In the genomic region with DNA sequence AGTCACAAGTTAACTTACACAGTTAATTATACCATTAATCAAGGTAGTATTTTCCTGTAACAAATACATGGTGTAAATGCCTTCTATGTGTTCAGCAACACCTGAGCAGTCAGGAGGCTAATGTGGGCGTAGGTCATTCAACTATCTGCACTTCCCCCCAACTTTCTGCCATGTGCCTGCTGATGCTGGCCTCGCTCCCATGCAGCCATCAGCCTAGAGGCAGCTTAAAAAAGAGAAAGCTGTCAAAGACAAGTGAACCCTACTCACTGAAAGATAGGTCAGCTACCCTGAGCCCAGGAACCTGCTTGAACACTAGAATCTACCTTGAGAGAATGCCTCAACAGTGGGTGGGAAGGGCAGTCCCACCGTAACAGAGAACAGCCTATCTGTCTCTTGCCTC, we compare ENCODE assay signal across 20 mouse cellular contexts.
DNase-seq lines count a peak whose midpoint lies in the region; ATAC-seq and TF ChIP-seq lines count a peak whose summit lies in the region.
"Had no signal": no experiment of that assay in that cellular context is flagged by ENCODE, and none has a peak within 500 bp of the region (broad histone marks: within the 10 kb centered on the region; RNA-seq: fewer than 3 reads in every experiment).

No protein-coding gene starts in this region.

- TF ChIP-seq CTCF in gastrocnemius, adult 2 months (IDR thresholded peaks at IDR 0.05) = no peak
- no peak for TF ChIP-seq CTCF in midbrain, postnatal 0 days (IDR thresholded peaks at IDR 0.05)

- WGBS in intestine, embryonic 15.5 days = 93% methylated on average over 3 of the region's 3 CpGs
- WGBS in intestine, embryonic 16.5 days = 90% methylated on average over 3 of the region's 3 CpGs
- WGBS in stomach, embryonic 16.5 days = 86% methylated on average over 3 of the region's 3 CpGs
- WGBS in forebrain, embryonic 10.5 days = 91% methylated on average over 3 of the region's 3 CpGs
- WGBS in midbrain, postnatal 0 days = 88% methylated on average over 3 of the region's 3 CpGs

- ATAC-seq in intestine, embryonic 15.5 days = peak; percentile 48
- no peak; the same call in 1 of the 2 replicates for ATAC-seq in intestine, embryonic 16.5 days
- peak; percentile 45; the same call in 1 of the 2 replicates for ATAC-seq in stomach, embryonic 16.5 days (ENCODE audit: insufficient read depth, low FRiP score)
- no peak for ATAC-seq in midbrain, postnatal 0 days (ENCODE audit: low FRiP score)
- ATAC-seq: activated CD4-positive, CD25-positive, alpha-beta regulatory T cell, adult 4 months; forebrain, embryonic 15.5 days; Patski had no signal

- H3K4me2 ChIP-seq in intestine, embryonic 15.5 days (replicated peaks) = no peak overlapping the region
- no peak overlapping the region for H3K4me2 ChIP-seq in intestine, embryonic 16.5 days (ENCODE audit: low read depth, low read length)
- no peak overlapping the region for H3K4me2 ChIP-seq in stomach, embryonic 16.5 days (ENCODE audit: low read depth, low read length)
- H3K4me2 ChIP-seq in midbrain, postnatal 0 days (ENCODE audit: low read depth, low read length, poor library complexity, severe bottlenecking) = no peak overlapping the region
- H3K4me2 ChIP-seq: embryonic facial prominence, embryonic 15.5 days; forebrain, embryonic 15.5 days; hindbrain, embryonic 15.5 days had no signal

- no peaks in the 10 kb centered on the region for H3K27me3 ChIP-seq in intestine, embryonic 15.5 days (replicated peaks)
- no peaks in the 10 kb centered on the region for H3K27me3 ChIP-seq in intestine, embryonic 16.5 days (replicated peaks; ENCODE audit: control insufficient read depth, insufficient read depth, low read length)
- H3K27me3 ChIP-seq in stomach, embryonic 16.5 days (ENCODE audit: control insufficient read depth, insufficient read depth, low read length) = no peaks in the 10 kb centered on the region
- no peaks in the 10 kb centered on the region for H3K27me3 ChIP-seq in forebrain, embryonic 10.5 days (ENCODE audit: poor library complexity, severe bottlenecking)
- H3K27me3 ChIP-seq in midbrain, postnatal 0 days (ENCODE audit: insufficient read depth, low read length) = no peaks in the 10 kb centered on the region
- H3K27me3 ChIP-seq: embryonic facial prominence, embryonic 15.5 days; forebrain, embryonic 15.5 days; hindbrain, embryonic 15.5 days; Patski had no signal

- H3K9ac ChIP-seq in intestine, embryonic 15.5 days = no peak overlapping the region
- no peak overlapping the region for H3K9ac ChIP-seq in intestine, embryonic 16.5 days (ENCODE audit: low read depth, low read length)
- no peak overlapping the region for H3K9ac ChIP-seq in stomach, embryonic 16.5 days (ENCODE audit: low read length)
- no peak overlapping the region for H3K9ac ChIP-seq in midbrain, postnatal 0 days (replicated peaks; ENCODE audit: low read length, poor library complexity, severe bottlenecking)
- H3K9ac ChIP-seq: embryonic facial prominence, embryonic 15.5 days; forebrain, embryonic 15.5 days; hindbrain, embryonic 15.5 days had no signal

- no peaks in the 10 kb centered on the region for H3K36me3 ChIP-seq in intestine, embryonic 15.5 days
- no peaks in the 10 kb centered on the region for H3K36me3 ChIP-seq in intestine, embryonic 16.5 days (ENCODE audit: control insufficient read depth, insufficient read depth, low read length)
- H3K36me3 ChIP-seq in stomach, embryonic 16.5 days (ENCODE audit: control insufficient read depth, insufficient read depth, low read length) = no peaks in the 10 kb centered on the region
- H3K36me3 ChIP-seq in forebrain, embryonic 10.5 days (replicated peaks) = peaks cover 7% of the 10 kb centered on the region; the same call in 1 of the 2 replicates
- H3K36me3 ChIP-seq in midbrain, postnatal 0 days (ENCODE audit: insufficient read depth, low read length) = no peaks in the 10 kb centered on the region
- H3K36me3 ChIP-seq: embryonic facial prominence, embryonic 15.5 days; forebrain, embryonic 15.5 days; heart, embryonic 10.5 days; hindbrain, embryonic 15.5 days had no signal

- peaks cover 12% of the 10 kb centered on the region; the same call in 1 of the 2 replicates for H3K4me1 ChIP-seq in intestine, embryonic 15.5 days (replicated peaks)
- peaks cover 11% of the 10 kb centered on the region for H3K4me1 ChIP-seq in intestine, embryonic 16.5 days (ENCODE audit: control insufficient read depth, insufficient read depth, low read length)
- H3K4me1 ChIP-seq in stomach, embryonic 16.5 days (ENCODE audit: control insufficient read depth, insufficient read depth, low read length) = peaks cover 15% of the 10 kb centered on the region
- peaks cover 17% of the 10 kb centered on the region for H3K4me1 ChIP-seq in forebrain, embryonic 10.5 days
- no peaks in the 10 kb centered on the region for H3K4me1 ChIP-seq in midbrain, postnatal 0 days (ENCODE audit: insufficient read depth, low read length)

- H3K4me3 ChIP-seq in gastrocnemius, adult 2 months = no peak overlapping the region
- no peak overlapping the region for H3K4me3 ChIP-seq in intestine, embryonic 15.5 days (replicated peaks)
- H3K4me3 ChIP-seq in intestine, embryonic 16.5 days (ENCODE audit: low read length) = no peak overlapping the region
- H3K4me3 ChIP-seq in stomach, embryonic 16.5 days (replicated peaks; ENCODE audit: low read length) = no peak overlapping the region
- H3K4me3 ChIP-seq in forebrain, embryonic 10.5 days = no peak overlapping the region
- H3K4me3 ChIP-seq in midbrain, postnatal 0 days (ENCODE audit: low read depth, low read length) = no peak overlapping the region
- H3K4me3 ChIP-seq: embryonic facial prominence, embryonic 15.5 days; erythroblast, embryonic 14.5 days; forebrain, embryonic 15.5 days; heart, embryonic 10.5 days; hindbrain, embryonic 15.5 days had no signal

- intact Hi-C loops in gastrocnemius, adult 2 months (cut with DNase I) = loop anchor here (10.0 kb wide), 1 partner anchor 61 kb away; no protein-coding TSS in a partner anchor

- peak overlapping the region; percentile 96 for H3K27ac ChIP-seq in gastrocnemius, adult 2 months
- 0 out of 2 replicates have a peak overlapping the region, but pooled peaks have one; percentile 41 for H3K27ac ChIP-seq in intestine, embryonic 15.5 days
- H3K27ac ChIP-seq in intestine, embryonic 16.5 days (ENCODE audit: low read length) = no peak overlapping the region
- H3K27ac ChIP-seq in stomach, embryonic 16.5 days (ENCODE audit: low read length) = peak overlapping the region; percentile 72
- no peak overlapping the region for H3K27ac ChIP-seq in forebrain, embryonic 10.5 days
- H3K27ac ChIP-seq in midbrain, postnatal 0 days (ENCODE audit: low read depth, low read length) = no peak overlapping the region
- H3K27ac ChIP-seq: embryonic facial prominence, embryonic 15.5 days; forebrain, embryonic 15.5 days; heart, embryonic 10.5 days; hindbrain, embryonic 15.5 days had no signal

- no peaks in the 10 kb centered on the region for H3K9me3 ChIP-seq in intestine, embryonic 15.5 days
- H3K9me3 ChIP-seq in intestine, embryonic 16.5 days (ENCODE audit: control insufficient read depth, low read length) = no peaks in the 10 kb centered on the region
- H3K9me3 ChIP-seq in stomach, embryonic 16.5 days (replicated peaks; ENCODE audit: control insufficient read depth, low read length) = no peaks in the 10 kb centered on the region
- H3K9me3 ChIP-seq in forebrain, embryonic 10.5 days = no peaks in the 10 kb centered on the region
- no peaks in the 10 kb centered on the region for H3K9me3 ChIP-seq in midbrain, postnatal 0 days (ENCODE audit: low read length)
- H3K9me3 ChIP-seq: embryonic facial prominence, embryonic 15.5 days; forebrain, embryonic 15.5 days; heart, embryonic 10.5 days; hindbrain, embryonic 15.5 days had no signal

- DNase-seq in gastrocnemius, adult 2 months = no peak
- DNase-seq in gastrocnemius, postnatal 25 days = no peak
- no peak for DNase-seq in forebrain, embryonic 10.5 days (ENCODE audit: extremely low spot score, low spot score)
- DNase-seq in midbrain, postnatal 0 days (ENCODE audit: low spot score) = no peak
- DNase-seq: adrenal gland, postnatal 14 days; cerebellum, adult 11-12 months; cerebellum, adult 9-10 months; cerebellum, postnatal 25 days; gastrocnemius, postnatal 10 days; heart, postnatal 14 days had no signal

Comparison
In these comparisons a context has a peak if more than half of its experiments do, and no peak if none do; other contexts are left out.
1. H3K27ac ChIP-seq: peak in gastrocnemius, adult 2 months (single experiment), intestine, embryonic 15.5 days (single experiment) and stomach, embryonic 16.5 days (single experiment); none in intestine, embryonic 16.5 days (single experiment), forebrain, embryonic 10.5 days (single experiment) and midbrain, postnatal 0 days (single experiment).
2. ATAC-seq: peak in intestine, embryonic 15.5 days (single experiment) and stomach, embryonic 16.5 days (single experiment); none in intestine, embryonic 16.5 days (single experiment) and midbrain, postnatal 0 days (single experiment).